Mouse (Mus musculus) MN1 (cell line): ENCODE data around the gene Cobl.

Experiments used
- DNase-seq: peaks from one replicate; pipeline ENCODE4 v3.0.0-alpha.2; 2016; ENCODE audit warnings: low spot score

The Cobl gene

DNA sequence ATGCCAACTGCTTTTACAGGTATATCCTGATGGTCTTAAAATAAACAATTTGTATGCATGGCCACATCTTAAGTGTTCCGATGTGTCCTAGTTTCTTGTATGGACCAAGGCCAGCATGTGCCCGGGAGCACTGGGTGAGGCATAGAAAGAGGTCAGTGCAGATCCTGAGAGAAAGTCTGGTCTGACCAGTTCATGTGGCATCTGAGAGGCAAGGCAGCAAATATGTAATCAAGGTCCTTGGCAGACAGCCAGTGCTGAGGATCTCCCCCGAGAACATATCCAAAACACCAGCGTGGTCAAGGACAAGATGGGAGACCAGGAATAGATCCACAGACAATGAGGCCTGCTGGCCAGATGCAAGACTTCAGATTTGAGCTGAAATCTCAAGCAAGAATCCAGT is 81.8 kb downstream of the Cobl start:
- DNase-seq, result no peak

DNA sequence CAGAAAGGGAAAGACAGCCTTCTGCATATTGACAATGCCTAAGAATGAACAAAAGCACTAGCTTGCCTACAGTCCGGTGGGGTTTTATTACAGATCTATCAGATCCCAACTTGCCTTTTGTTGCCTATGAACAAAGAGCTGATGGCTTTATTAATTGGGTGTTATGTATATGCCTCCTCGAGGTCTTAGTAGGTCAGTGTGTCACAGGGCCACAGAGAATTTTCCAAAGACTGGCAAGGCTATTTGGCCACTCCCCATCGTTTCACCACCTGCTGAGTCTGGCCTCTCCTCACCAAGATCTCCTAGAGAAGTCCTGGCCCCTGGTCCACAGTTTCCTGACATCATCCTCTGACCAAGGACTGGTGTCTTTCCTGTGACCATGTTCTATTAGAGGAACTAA is 83.7 kb downstream of the Cobl start:
- DNase-seq, result no peak

DNA sequence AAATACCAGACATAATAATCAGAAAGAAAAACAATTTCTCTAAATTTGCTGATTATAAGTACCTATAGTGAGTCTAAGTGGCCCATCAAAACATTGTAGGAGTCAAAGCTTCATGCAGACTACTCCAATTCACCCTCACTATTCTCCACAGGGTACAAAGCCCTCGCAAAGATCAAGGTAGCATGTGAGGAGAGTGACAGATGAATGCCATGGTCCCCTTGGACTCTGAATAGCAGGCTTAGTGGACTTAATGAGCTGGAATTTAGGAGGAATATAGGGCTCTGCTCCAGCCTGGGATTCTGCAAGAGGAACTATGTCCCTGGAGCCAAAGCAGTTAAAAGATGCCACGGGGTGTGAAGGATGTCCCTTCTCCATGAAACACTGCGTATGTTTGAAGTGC is 88.1 kb downstream of the Cobl start:
- DNase-seq, result no peak

DNA sequence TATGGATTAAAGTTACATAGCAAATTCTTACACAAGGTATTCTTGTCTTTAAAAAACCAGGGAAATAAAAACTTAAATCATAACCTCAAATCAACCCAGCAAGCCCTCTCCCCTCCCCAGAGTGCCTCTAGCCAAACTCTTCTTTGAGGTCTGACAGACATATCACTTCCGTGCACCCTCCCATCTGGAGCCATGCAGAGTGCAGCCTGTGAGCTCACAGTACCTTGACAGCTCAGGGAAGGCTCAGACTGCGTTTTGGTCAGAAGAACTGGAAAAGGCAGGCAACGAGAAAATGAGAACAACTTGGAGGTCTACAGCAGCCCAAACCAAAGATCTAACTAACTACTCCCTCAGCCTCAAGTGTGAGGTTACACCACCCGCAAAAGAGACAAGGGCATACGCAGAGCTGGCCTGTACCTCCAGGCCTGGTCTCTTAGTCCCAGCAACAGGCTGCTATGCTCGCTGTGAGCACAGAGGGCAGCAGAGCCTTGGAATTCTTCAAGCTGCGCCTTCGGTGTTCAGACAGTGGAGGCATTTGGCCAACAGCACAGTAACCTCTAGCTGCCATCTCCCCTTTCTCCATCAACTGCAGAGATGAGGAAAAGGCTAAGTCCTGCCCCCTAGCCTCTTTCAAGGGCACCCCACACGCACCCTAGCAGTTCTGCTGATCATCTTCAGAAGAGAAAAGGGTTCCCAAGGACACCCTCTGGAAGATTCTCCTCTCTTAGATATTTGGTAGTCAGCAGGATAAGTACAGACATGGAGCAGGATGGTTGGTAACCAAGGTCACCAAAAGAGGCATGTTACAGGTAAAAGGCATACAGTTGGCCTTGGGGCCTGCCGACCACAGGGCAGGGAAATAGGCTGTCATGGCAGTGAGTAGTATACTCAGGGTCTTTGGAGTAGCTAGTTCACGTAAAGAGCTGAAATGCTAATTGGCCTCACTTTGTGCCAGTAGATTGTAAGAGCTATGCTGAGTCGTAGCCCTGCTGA is 91.4 kb downstream of the Cobl start:
- DNase-seq, result no peak

DNA sequence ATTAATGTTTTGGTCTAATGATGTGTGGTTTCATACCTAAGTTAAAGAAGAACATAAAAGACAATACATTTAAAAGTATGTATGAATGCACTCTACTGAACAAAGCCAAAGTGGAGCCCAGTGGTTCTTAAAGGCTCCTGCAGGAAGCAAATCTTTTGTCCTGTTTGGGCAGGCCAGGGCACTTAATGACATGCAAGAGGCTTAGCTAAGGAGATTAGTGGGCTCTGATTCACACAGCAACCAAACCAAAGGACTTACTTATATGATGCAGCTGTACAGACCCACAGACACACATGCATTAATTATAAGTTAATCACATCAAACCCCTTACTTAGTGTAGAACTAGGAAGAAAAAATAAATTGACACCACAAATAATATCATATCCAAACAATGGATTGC is 93.8 kb downstream of the Cobl start:
- no peak for DNase-seq

DNA sequence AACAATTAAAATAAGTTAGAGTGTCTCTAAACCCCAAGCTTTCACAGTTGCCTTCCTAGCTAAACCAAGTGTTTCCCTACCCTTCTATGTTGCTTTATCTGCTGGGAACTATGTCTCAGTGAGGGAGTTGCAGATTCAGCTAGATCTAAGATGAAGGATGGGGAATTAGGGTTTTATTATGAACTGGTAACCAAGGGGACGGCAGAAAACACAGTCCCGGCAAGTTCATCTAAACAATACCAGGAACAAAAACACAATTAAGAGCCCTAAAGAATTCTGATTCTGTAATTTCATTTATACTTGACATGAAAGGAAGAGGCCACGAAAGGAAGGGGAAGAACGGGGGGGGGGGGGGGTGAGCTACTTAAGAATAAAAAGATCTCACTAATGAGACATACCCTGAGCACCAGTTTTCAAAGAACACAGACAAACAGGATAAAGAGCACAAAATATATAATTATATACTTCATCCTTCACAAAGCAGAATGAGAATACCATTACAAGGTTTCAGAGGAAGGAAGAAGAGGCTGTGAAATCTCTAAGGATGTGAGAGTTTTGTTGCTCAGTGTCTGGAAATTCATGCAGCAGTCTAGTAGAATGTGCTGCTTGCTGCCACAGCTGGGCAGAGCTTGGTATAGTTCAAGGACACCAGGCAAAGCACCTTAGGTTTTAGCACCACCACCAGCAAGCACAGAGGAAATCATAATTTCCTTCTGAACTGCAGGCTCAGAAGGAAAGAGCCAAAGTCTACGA is 97.2 kb downstream of the Cobl start:
- no peak for DNase-seq

DNA sequence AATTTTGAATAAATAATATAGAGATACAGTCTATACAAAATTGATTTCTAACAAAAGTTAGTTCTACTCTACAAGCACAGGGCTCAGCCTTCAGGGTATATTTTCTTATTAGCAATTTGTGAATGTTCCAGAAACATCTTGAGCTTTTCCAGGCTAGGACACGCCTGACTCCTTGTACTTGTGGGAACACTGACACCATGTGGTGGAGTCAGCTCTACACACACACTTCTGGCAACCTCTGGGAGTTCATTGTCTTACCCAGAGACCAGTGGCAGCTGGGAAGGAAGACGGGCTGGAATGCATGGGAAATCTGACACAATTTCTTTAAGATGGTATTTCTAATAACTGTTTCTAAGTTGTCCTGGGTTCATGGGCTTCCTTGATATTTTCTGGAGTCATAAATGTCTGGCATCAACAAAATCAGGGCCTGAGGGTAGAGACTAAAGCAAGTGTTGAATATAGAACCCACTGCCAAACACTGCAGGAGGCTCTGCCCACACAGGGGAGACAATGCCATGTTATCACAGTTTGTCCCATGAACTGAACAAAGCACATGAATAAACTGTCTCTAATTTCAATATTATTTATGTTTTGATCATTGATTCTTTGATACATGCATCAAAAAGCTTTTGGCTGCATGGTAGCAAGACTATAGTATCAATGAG is 105.3 kb downstream of the Cobl start:
- DNase-seq, result no peak

DNA sequence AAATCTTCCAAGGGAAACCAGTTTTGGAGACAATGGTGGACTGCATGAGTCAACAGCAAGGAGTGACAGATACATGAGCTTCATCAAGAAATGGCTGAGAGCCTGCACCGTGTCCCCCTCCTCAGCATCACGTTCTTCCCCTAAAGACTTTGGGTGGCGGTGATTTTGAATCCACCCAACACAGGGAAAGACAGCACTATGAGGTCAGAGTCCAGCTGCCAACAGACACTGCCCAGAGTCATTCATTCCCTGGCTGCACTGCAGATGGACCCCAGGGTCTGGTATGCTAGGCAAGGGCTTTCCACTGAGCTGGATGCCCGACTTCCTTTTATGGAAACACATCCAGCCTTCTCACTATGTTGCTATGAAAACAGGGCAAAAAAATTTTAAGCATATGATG is 106.2 kb downstream of the Cobl start:
- no peak for DNase-seq

DNA sequence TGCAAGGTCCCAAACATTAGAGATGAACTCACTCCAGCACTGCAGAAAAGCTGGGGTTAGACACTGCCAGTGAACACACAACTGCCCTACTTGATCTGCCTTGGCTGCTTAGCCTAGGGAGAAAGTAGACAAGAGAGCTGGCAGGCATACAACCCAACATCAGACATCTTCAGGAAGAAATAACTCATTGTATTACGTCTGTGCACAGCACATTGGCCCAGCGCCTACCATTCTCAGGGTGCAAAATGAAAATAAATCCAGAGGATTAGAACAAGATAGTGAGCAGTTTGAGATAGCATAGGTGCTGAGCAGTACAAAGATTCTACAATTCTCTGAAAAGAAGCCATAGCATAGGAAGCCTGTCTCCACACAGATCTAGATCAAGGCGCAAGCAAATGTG is 109.1 kb downstream of the Cobl start:
- no peak for DNase-seq

DNA sequence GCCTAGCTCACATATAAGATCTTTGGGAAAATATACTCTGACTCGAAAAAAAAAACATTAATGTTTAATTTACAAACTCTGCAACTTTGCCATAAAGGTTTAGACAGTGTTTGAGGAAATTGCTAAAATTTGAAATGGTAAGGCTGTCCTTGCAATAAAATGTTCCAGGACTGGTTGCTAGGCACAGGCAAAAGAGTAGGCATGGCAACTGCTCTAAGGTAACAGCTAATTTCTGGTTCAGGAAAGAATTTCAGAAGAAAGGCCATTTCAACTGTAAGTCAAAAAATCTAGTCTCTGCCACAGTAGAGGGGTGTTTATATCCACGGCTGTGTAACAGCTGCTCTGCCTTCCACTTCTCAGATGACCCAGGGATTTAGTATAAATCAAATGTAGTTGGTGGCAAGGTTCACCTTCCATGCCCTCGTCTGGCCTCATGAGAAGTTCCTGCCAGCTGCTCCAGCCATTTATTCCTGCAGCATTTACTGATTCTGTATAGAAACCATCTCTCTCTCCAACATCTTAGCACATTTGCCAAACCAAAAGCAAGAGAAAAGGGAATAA is 113.7 kb downstream of the Cobl start:
- no peak for DNase-seq

DNA sequence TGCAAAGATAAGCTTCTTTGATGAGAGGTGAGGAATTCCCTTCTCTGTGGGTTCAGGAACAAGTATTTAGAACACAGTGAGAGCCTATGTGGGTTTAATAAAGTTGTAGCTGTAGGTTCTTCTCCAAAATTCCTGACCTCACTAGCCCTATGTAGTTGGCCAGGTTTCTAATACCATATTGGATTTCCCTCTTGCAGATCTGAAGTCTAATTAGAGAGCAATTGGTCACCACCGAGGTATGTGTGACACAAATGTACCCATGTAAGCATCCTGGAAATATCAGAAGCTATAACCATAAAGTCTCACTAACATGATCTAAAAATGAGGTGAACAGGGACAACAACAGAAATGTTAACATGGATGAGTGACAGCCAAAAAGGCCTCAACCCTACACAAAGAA is 114.7 kb downstream of the Cobl start:
- no peak for DNase-seq

DNA sequence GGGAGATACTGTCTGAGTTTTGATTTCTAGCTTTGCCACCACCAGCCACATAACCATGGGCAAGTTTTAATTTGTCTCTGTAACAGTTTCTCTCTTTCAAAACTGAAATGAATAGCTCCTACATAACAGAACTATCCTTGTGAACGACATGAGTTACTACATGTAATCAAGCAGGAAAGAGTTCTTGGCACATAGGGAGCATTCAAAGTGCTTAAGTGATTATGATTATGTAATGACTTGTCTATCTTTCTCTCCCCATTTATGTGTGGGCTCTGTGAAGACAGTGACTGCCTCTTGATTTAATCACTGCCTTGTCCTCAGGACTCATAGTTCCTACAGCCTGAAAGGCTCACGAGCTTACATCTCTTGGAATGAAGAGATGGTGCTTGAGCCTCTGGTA is 118.3 kb downstream of the Cobl start:
- no peak for DNase-seq

DNA sequence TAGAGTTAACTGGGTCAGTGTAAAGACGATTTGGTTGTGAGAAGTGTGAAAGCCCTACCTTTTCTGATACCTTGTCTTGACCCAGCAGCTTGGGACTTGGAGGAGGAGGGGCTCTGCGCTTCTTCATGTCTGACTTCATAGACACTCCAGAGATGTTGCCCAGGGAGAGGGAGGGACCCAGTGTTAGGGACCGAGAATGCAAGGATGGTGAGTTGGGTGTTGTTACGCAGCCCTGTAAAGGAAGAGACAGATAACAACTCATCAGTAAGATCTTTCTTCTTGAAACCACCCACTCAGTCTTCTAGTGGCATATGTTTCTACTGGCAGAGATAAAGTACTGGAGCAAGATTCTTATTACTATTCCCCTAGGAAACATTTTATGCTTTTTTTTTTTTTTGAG is 121.1 kb downstream of the Cobl start:
- no peak for DNase-seq

DNA sequence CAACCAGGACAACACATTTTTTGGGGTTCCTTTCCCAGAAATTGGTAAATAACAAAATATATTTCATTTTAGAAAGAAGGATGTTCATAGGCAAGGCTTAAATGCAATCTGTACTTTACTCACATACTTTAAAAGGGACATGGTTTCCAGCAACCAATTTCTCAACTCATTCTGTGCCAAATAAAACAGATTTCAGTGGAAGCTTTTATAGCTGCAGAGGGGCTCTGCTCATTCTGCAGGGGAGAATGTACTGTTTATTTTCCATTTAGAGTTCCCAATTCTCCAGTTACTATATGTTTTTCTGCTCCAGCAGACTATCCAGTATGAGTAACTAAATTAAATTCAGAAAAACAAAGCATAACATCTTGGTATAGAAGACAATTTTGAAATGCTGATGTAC is 124.1 kb downstream of the Cobl start:
- no peak for DNase-seq

DNA sequence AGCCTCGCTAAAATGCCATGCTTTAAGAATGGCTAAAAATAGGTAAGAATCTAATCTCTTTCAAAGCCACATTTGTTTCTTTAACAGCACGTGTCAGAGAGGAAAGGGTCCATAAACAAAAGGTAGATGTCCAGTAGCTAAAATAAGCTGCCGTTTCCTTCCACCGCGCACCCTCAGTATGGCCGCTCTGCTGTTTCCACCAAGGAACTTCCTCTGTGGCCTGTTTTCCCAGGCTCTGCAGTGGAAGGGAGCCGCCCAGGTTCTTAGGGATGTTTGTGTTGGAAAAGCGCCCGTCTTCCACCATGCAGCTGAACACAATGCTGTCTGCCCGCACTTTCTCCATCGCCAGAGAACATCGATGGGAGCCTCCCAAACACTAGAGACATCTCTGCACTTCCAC is 128.6 kb downstream of the Cobl start:
- DNase-seq, result no peak

DNA sequence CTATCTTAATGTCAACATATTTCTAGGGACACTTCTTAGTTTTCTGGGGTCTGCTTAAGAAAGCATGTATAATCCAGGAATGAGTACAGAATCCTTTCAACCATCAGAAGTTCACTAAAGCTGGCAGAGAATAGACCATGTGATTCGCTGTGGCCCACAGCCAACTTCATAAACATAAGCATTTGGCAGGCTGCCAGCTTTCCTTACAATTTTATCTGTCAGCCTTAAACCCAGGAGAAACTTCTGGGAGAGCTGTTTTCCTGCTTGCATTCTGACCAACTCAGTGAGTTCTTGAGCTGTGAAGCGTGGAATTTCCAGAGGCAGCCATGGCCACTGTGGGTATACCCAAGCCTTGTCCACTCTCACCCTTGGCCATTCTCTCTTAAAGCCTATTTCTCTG is 132.8 kb downstream of the Cobl start:
- no peak for DNase-seq

DNA sequence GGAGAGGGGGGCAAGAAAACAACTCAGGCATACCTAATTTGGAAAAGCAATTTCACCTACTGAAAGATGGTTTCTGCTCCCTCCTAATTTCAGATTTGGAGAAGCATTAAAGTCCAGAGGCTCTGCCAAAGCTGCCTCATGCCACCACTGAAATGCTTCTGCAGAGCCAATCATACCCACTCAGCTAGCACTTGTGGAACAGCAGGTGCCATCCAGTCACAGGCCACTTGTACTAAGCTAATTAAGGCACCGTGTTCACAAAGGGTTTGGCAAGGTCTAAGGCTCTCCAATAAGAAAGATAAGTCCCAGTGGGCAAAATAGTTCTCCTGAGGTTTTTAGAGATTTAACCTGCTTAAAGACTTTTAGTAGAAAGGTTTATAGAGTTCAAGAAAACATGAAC is 143.3 kb downstream of the Cobl start:
- no peak for DNase-seq

DNA sequence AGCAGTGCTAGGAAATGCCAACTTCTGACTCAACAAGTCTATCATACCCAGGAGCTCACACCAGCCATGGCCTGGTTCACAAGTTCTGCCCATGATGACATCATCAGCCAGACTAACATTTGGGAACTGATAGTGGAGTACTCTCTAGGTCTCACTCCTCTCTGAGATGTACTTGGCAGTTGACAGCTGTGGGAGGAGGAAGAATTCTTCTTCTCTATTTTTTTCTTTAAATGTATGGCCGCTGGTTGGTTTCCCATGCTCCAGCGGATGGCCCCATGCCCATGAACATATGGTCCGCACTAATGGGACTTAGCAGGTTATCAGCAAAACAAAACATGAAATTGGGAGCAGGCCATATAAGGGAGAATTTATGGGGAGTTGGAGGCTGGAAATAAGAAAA is 145.4 kb downstream of the Cobl start:
- DNase-seq, result no peak

DNA sequence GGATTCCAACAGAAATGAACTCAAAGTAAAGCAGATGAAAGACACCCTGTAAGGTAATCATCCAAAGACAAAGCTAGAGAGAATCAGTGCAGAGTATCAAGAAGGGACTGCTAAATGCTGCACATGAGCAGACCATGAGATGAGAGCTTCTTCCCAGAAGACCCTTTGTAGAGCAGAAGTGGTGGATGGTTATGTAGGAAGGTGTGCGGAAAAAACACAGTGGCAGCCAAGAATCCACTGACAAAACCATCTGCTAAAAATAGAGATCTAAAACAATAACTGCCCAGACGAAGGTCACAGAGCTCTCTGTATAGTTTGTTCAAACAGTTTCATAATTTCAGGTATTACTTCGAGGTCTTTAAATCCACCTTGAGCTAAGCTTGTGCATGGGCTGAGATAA is 149.1 kb downstream of the Cobl start:
- no peak for DNase-seq

DNA sequence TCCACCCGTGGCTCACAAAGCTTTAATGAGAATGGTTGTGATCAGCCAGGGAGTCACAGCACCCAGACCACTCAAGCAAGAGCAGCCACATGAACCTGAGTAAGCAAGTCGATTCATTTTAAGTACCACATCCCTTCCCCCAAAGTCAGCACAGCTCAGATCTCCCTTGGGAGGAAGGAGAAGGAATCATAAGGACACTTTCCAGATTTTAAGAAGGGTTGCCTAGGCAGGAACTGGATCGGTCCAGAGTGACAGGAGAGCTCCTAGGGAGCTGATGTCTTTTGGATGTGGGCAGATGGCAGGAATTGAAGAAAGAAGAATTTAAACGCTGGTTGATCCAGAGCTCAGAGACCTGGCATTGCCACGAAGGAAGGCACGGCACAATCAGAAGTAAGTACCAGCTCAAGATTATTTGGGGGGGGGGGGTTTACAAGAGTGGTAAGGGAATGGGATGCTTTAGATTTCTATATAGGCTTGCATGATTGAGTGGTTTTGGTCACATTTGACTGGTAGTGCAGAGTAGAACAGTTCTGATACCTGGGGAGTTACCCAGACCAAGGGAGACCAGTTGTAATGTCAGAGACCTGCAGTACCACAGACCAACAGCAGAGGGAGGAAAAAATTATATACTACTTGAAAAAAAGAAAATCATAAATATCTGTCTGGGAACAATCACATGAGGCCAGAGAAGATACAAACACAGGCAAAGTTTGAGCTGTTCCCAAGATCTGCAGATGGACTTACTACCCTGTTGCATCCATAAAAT is 150.3 kb downstream of the Cobl start:
- DNase-seq, result no peak

DNA sequence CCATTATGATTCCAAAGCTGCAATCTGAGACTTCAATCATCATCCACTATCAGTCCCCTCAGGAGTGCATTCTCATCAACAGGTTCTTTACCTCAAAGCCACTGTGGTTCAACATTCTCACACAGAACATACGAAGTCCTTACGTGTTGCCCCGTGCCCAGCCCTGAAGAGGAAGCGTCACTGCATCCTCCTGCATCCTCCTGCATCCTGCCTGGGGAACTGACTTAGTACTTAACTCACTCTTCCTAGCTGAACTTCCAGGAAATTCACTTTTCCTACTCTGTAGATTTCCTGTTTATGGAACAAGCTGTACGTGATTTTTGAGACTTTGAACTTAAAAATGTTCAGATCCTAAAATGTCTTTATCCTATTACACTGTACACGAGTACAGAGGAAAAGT is 153.3 kb downstream of the Cobl start:
- no peak for DNase-seq
